ENCODE assay signal across 20 mouse cellular contexts in genomic region chr2:91437116-91437815, GRCm38 (mm10). TPM values are rescaled to one million over a fixed set of nuclear protein-coding genes. Genes with fewer than 3 reads are reported as not detected.
A peak's percentile ranks its signal among the peaks of the same experiment; 100 is the strongest.
DNase-seq lines count a peak whose midpoint lies in the region; ATAC-seq and TF ChIP-seq lines count a peak whose summit lies in the region.
"Had no signal": no experiment of that assay in that cellular context is flagged by ENCODE, and none has a peak within 500 bp of the region (broad histone marks: within the 10 kb centered on the region; RNA-seq: fewer than 3 reads in every experiment).

No protein-coding gene starts in this region.

- no peak for ATAC-seq in forebrain, postnatal 0 days
- no peak for ATAC-seq in heart, embryonic 15.5 days (replicated peaks; ENCODE audit: insufficient number of reproducible peaks, insufficient read depth, low FRiP score, low read depth)
- ATAC-seq in midbrain, embryonic 12.5 days (ENCODE audit: low FRiP score, low read depth) = no peak
- peak; percentile 60 for ATAC-seq in forebrain, embryonic 14.5 days
- no peak for ATAC-seq in cerebellum, adult (ENCODE audit: insufficient number of reproducible peaks, low FRiP score, low TSS enrichment)
- ATAC-seq: CD4-positive, CD25-positive, alpha-beta regulatory T cell, adult 4 months had no signal

- no peak overlapping the region for H3K4me2 ChIP-seq in forebrain, postnatal 0 days (ENCODE audit: low read depth)
- no peak overlapping the region for H3K4me2 ChIP-seq in heart, embryonic 15.5 days
- H3K4me2 ChIP-seq in midbrain, embryonic 12.5 days (replicated peaks) = no peak overlapping the region
- H3K4me2 ChIP-seq in forebrain, embryonic 14.5 days (ENCODE audit: low read length) = no peak overlapping the region
- H3K4me2 ChIP-seq: hindbrain, embryonic 13.5 days; limb, embryonic 15.5 days; neural tube, embryonic 15.5 days had no signal

- TF ChIP-seq CTCF in forebrain, postnatal 0 days (IDR thresholded peaks at IDR 0.05; ENCODE audit: low read depth) = no peak

- H3K4me1 ChIP-seq in forebrain, embryonic 10.5 days = peaks cover 36% of the 10 kb centered on the region
- no peaks in the 10 kb centered on the region for H3K4me1 ChIP-seq in forebrain, postnatal 0 days (ENCODE audit: insufficient read depth)
- peaks cover 8% of the 10 kb centered on the region for H3K4me1 ChIP-seq in heart, embryonic 15.5 days (replicated peaks)
- peaks cover 11% of the 10 kb centered on the region for H3K4me1 ChIP-seq in midbrain, embryonic 12.5 days
- peaks cover 10% of the 10 kb centered on the region for H3K4me1 ChIP-seq in midbrain, embryonic 10.5 days
- H3K4me1 ChIP-seq in forebrain, embryonic 14.5 days (ENCODE audit: control insufficient read depth, insufficient read depth, low read length) = peaks cover 11% of the 10 kb centered on the region
- H3K4me1 ChIP-seq: limb, embryonic 15.5 days had no signal

- 65% methylated on average over 5 of the region's 5 CpGs for WGBS in forebrain, embryonic 10.5 days
- 25% methylated on average over 5 of the region's 5 CpGs for WGBS in forebrain, postnatal 0 days
- WGBS in heart, embryonic 15.5 days = 59% methylated on average over 5 of the region's 5 CpGs
- WGBS in midbrain, embryonic 12.5 days = 66% methylated on average over 5 of the region's 5 CpGs
- 82% methylated on average over 5 of the region's 5 CpGs for WGBS in midbrain, embryonic 10.5 days
- WGBS in forebrain, embryonic 14.5 days = 21% methylated on average over 5 of the region's 5 CpGs

- no peaks in the 10 kb centered on the region for H3K9me3 ChIP-seq in forebrain, embryonic 10.5 days
- no peaks in the 10 kb centered on the region for H3K9me3 ChIP-seq in forebrain, postnatal 0 days (ENCODE audit: low read length)
- no peaks in the 10 kb centered on the region for H3K9me3 ChIP-seq in heart, embryonic 15.5 days (replicated peaks)
- H3K9me3 ChIP-seq in midbrain, embryonic 12.5 days = no peaks in the 10 kb centered on the region
- H3K9me3 ChIP-seq in midbrain, embryonic 10.5 days (replicated peaks) = no peaks in the 10 kb centered on the region
- H3K9me3 ChIP-seq in forebrain, embryonic 14.5 days (replicated peaks; ENCODE audit: control insufficient read depth, low read length) = no peaks in the 10 kb centered on the region
- H3K9me3 ChIP-seq: G1E; hindbrain, embryonic 13.5 days; limb, embryonic 15.5 days; neural tube, embryonic 15.5 days had no signal

- peaks cover 9% of the 10 kb centered on the region; the same call in 1 of the 2 replicates for H3K36me3 ChIP-seq in forebrain, embryonic 10.5 days (replicated peaks)
- no peaks in the 10 kb centered on the region for H3K36me3 ChIP-seq in forebrain, postnatal 0 days (ENCODE audit: insufficient read depth)
- no peaks in the 10 kb centered on the region for H3K36me3 ChIP-seq in heart, embryonic 15.5 days
- H3K36me3 ChIP-seq in midbrain, embryonic 12.5 days = no peaks in the 10 kb centered on the region
- peaks cover 4% of the 10 kb centered on the region; the same call in 1 of the 2 replicates for H3K36me3 ChIP-seq in midbrain, embryonic 10.5 days
- no peaks in the 10 kb centered on the region for H3K36me3 ChIP-seq in forebrain, embryonic 14.5 days (ENCODE audit: control insufficient read depth, insufficient read depth, low read length)
- H3K36me3 ChIP-seq: G1E; hindbrain, embryonic 13.5 days; limb, embryonic 15.5 days; neural tube, embryonic 15.5 days had no signal

- H3K27me3 ChIP-seq in forebrain, embryonic 10.5 days (ENCODE audit: poor library complexity, severe bottlenecking) = 0 out of 2 replicates have a peak, but pooled peaks cover 7% of the 10 kb centered on the region
- H3K27me3 ChIP-seq in forebrain, postnatal 0 days (ENCODE audit: insufficient read depth, low read length) = no peaks in the 10 kb centered on the region
- no peaks in the 10 kb centered on the region for H3K27me3 ChIP-seq in heart, embryonic 15.5 days
- H3K27me3 ChIP-seq in midbrain, embryonic 12.5 days = no peaks in the 10 kb centered on the region
- no peaks in the 10 kb centered on the region for H3K27me3 ChIP-seq in midbrain, embryonic 10.5 days (ENCODE audit: low read depth, poor library complexity, severe bottlenecking)
- no peaks in the 10 kb centered on the region for H3K27me3 ChIP-seq in forebrain, embryonic 14.5 days (replicated peaks; ENCODE audit: control insufficient read depth, insufficient read depth, low read length)
- H3K27me3 ChIP-seq: hindbrain, embryonic 13.5 days; limb, embryonic 15.5 days; neural tube, embryonic 15.5 days had no signal

- no peak overlapping the region for H3K9ac ChIP-seq in forebrain, postnatal 0 days
- H3K9ac ChIP-seq in heart, embryonic 15.5 days = no peak overlapping the region
- H3K9ac ChIP-seq in midbrain, embryonic 12.5 days (replicated peaks) = no peak overlapping the region
- H3K9ac ChIP-seq in forebrain, embryonic 14.5 days (ENCODE audit: low read length) = peak overlapping the region; percentile 35; the same call in 1 of the 2 replicates
- H3K9ac ChIP-seq: hindbrain, embryonic 13.5 days; limb, embryonic 15.5 days; neural tube, embryonic 15.5 days had no signal

- H3K4me3 ChIP-seq in forebrain, embryonic 10.5 days = no peak overlapping the region
- H3K4me3 ChIP-seq in forebrain, postnatal 0 days (ENCODE audit: low read depth, low read length) = no peak overlapping the region
- H3K4me3 ChIP-seq in heart, embryonic 15.5 days = no peak overlapping the region
- no peak overlapping the region for H3K4me3 ChIP-seq in midbrain, embryonic 12.5 days
- H3K4me3 ChIP-seq in midbrain, embryonic 10.5 days = no peak overlapping the region
- H3K4me3 ChIP-seq in forebrain, embryonic 14.5 days (ENCODE audit: low read depth, low read length) = no peak overlapping the region
- H3K4me3 ChIP-seq: hindbrain, embryonic 13.5 days; limb, embryonic 15.5 days; myocyte; neural tube, embryonic 15.5 days had no signal

- H3K27ac ChIP-seq in forebrain, embryonic 10.5 days = peak overlapping the region; percentile 73
- H3K27ac ChIP-seq in forebrain, postnatal 0 days (ENCODE audit: low read depth, low read length) = no peak overlapping the region
- peak overlapping the region; percentile 74 for H3K27ac ChIP-seq in heart, embryonic 15.5 days
- peak overlapping the region; percentile 50; the same call in 1 of the 2 replicates for H3K27ac ChIP-seq in midbrain, embryonic 12.5 days (replicated peaks)
- no peak overlapping the region; the same call in 1 of the 2 replicates for H3K27ac ChIP-seq in midbrain, embryonic 10.5 days (replicated peaks)
- peak overlapping the region; percentile 74 for H3K27ac ChIP-seq in forebrain, embryonic 14.5 days (ENCODE audit: low read depth, low read length)
- H3K27ac ChIP-seq: hindbrain, embryonic 13.5 days; limb, embryonic 15.5 days; neural tube, embryonic 15.5 days had no signal

- DNase-seq in forebrain, embryonic 10.5 days (ENCODE audit: extremely low spot score, low spot score) = no peak
- no peak for DNase-seq in forebrain, postnatal 0 days
- DNase-seq in heart, postnatal 4 days = no peak
- no peak for DNase-seq in midbrain, embryonic 10.5 days (ENCODE audit: low spot score)
- peak; percentile 43 for DNase-seq in forebrain, embryonic 14.5 days (ENCODE audit: low spot score)
- DNase-seq: cerebellum, postnatal 14 days; gastrocnemius, postnatal 36 days; kidney, adult 9 months; layer of hippocampus, postnatal 36 days; right cerebral cortex, postnatal 4 days; thymus, adult 18-20 months had no signal

RNA-seq across cellular contexts. Expression of gene 1110051M20Rik, which starts 7.2 kb away (rescaled TPM):
- polyA plus RNA-seq in forebrain, embryonic 10.5 days (2016; fragmentation: Nextera tagmentation; extraction: Ambion mirVana) = 95.7 and 100 TPM in 2 replicates
- total RNA-seq in forebrain, postnatal 0 days (2014; rRNA removed) = 127 and 147 TPM in 2 replicates
- polyA plus RNA-seq in forebrain, postnatal 0 days (2015; fragmentation: Nextera tagmentation; extraction: Ambion mirVana) = 165 and 182 TPM in 2 replicates
- 34.8 and 41.5 TPM in 2 replicates for polyA plus RNA-seq in heart, embryonic 15.5 days (2015; fragmentation: Nextera tagmentation; extraction: Ambion mirVana)
- total RNA-seq in heart, postnatal 4 days (2021) = 10 to 100 TPM; 13.5 to 13.7 TPM
- 113 and 117 TPM in 2 replicates for polyA plus RNA-seq in midbrain, embryonic 12.5 days (2016; fragmentation: Nextera tagmentation; extraction: Ambion mirVana)
- polyA plus RNA-seq in midbrain, embryonic 10.5 days (2016; fragmentation: Nextera tagmentation; extraction: Ambion mirVana) = 87.1 and 98.5 TPM in 2 replicates
- polyA plus RNA-seq in forebrain, embryonic 14.5 days (2014; fragmentation: Nextera tagmentation; extraction: Ambion mirVana) = 168 and 170 TPM in 2 replicates

RNA-seq across cellular contexts. Expression of gene Lrp4, which starts 20.0 kb away (rescaled TPM):
- polyA plus RNA-seq in forebrain, embryonic 10.5 days (2016; fragmentation: Nextera tagmentation; extraction: Ambion mirVana) = 10.6 and 11.3 TPM in 2 replicates
- 12.0 and 13.7 TPM in 2 replicates for total RNA-seq in forebrain, postnatal 0 days (2014; rRNA removed)
- polyA plus RNA-seq in forebrain, postnatal 0 days (2015; fragmentation: Nextera tagmentation; extraction: Ambion mirVana) = 2.8 and 4.1 TPM in 2 replicates
- 3.8 and 4.8 TPM in 2 replicates for polyA plus RNA-seq in heart, embryonic 15.5 days (2015; fragmentation: Nextera tagmentation; extraction: Ambion mirVana)
- 10 to 100 TPM; 12.9 to 13.2 TPM for total RNA-seq in heart, postnatal 4 days (2021)
- 8.5 and 9.8 TPM in 2 replicates for polyA plus RNA-seq in midbrain, embryonic 12.5 days (2016; fragmentation: Nextera tagmentation; extraction: Ambion mirVana)
- 7.0 and 7.1 TPM in 2 replicates for polyA plus RNA-seq in midbrain, embryonic 10.5 days (2016; fragmentation: Nextera tagmentation; extraction: Ambion mirVana)
- polyA plus RNA-seq in forebrain, embryonic 14.5 days (2014; fragmentation: Nextera tagmentation; extraction: Ambion mirVana) = 4.7 and 5.1 TPM in 2 replicates
- polyA plus RNA-seq: G1E had no signal

Comparison
In these comparisons a context has a peak if more than half of its experiments do, and no peak if none do; other contexts are left out.
1. H3K27ac ChIP-seq: peak in forebrain, embryonic 10.5 days (single experiment), heart, embryonic 15.5 days (single experiment), midbrain, embryonic 12.5 days (single experiment) and forebrain, embryonic 14.5 days (single experiment); none in forebrain, postnatal 0 days (single experiment) and midbrain, embryonic 10.5 days (single experiment).